Mouse (Mus musculus) CH12.LX (cell line): ENCODE results near the gene Pcca. TPM values are rescaled to one million over a fixed set of nuclear protein-coding genes. Genes with fewer than 3 reads are reported as not detected.

Source experiments
- DNase-seq: peaks from one replicate; pipeline ENCODE4 v3.0.0-alpha.2; 2013; ENCODE audit errors: extremely low read depth
- H3K27ac ChIP-seq: 2 replicates; pipeline ENCODE4 v1.5.1; 2012; ENCODE audit warnings: low read depth, mild to moderate bottlenecking, control low read depth, moderate library complexity; ENCODE audit not compliant: insufficient read depth
- H3K27me3 ChIP-seq: replicated peaks from 2 replicates; pipeline ENCODE3; 2012; ENCODE audit warnings: inconsistent platforms
- H3K36me3 ChIP-seq, 2 experiments: replicated peaks in 1 of 2; 2 replicates each; pipeline versions ENCODE3 to v1.6.1; 2012; ENCODE audit warnings: inconsistent platforms in 1 of 2, low read length in 1 of 2, mild to moderate bottlenecking in 1 of 2, mixed read lengths in 1 of 2, moderate library complexity in 1 of 2; ENCODE audit not compliant: control insufficient read depth in 1 of 2, insufficient read depth in 1 of 2
- H3K4me1 ChIP-seq, 2 experiments: 2 replicates each; pipeline ENCODE4 v1.6.1; 2012; ENCODE audit warnings: inconsistent platforms in 1 of 2, moderate library complexity in 1 of 2; ENCODE audit not compliant: insufficient read depth in 2 of 2, control insufficient read depth in 1 of 2
- H3K4me2 ChIP-seq: 2 replicates; pipeline ENCODE4 v1.6.1; 2012; ENCODE audit warnings: low read depth, mild to moderate bottlenecking, control low read depth; ENCODE audit not compliant: poor library complexity, insufficient read depth, severe bottlenecking
- H3K4me3 ChIP-seq, 3 experiments: fragments of 150-350 bp in 1 of 3; sonication (generic) in 1 of 3; replicated peaks in 1 of 3; 2 replicates each; pipeline versions ENCODE3 to v1.5.1; 2011 to 2012; ENCODE audit warnings: low read depth in 2 of 3, low read length in 2 of 3, mild to moderate bottlenecking in 2 of 3, moderate library complexity in 2 of 3, control low read depth in 1 of 3, improper control_type of control experiment in 1 of 3, inconsistent platforms in 1 of 3, mixed read lengths in 1 of 3; ENCODE audit not compliant: poor library complexity in 1 of 3
- H3K79me2 ChIP-seq: replicated peaks from 2 replicates; pipeline ENCODE4 v1.6.1; 2012; ENCODE audit warnings: mild to moderate bottlenecking, moderate library complexity; ENCODE audit not compliant: control insufficient read depth, poor library complexity, insufficient read depth, severe bottlenecking; ENCODE audit errors: extremely low read depth
- H3K9ac ChIP-seq: 2 replicates; pipeline ENCODE4 v1.6.1; 2012; ENCODE audit warnings: low read depth, mild to moderate bottlenecking, control low read depth, moderate library complexity; ENCODE audit not compliant: insufficient read depth
- H3K9me3 ChIP-seq: replicated peaks from 2 replicates; pipeline ENCODE3; 2012; ENCODE audit warnings: low read length, inconsistent platforms, mixed read lengths
- BHLHE40 ChIP-seq: IDR thresholded peaks from 2 replicates; pipeline ENCODE4 v1.6.1; 2011; ENCODE audit warnings: mild to moderate bottlenecking, low read depth, low read length, improper control_type of control experiment
- EP300 ChIP-seq: IDR thresholded peaks from 2 replicates; pipeline ENCODE4 v1.6.1; 2011; ENCODE audit warnings: low read length, improper control_type of control experiment
- GABPA ChIP-seq: IDR thresholded peaks from 2 replicates; pipeline ENCODE4 v1.6.1; 2012; ENCODE audit warnings: low read depth, low read length, improper control_type of control experiment, inconsistent platforms; ENCODE audit not compliant: insufficient replicate concordance
- HCFC1 ChIP-seq: IDR thresholded peaks from 2 replicates; pipeline ENCODE4 v1.6.1; 2012; ENCODE audit warnings: low read depth, mild to moderate bottlenecking, inconsistent platforms, low read length, improper control_type of control experiment
- JUND ChIP-seq: conservative IDR thresholded peaks from 2 replicates; pipeline ENCODE4 v1.6.1; 2011; ENCODE audit warnings: low read depth, low read length, improper control_type of control experiment
- MAFK ChIP-seq: IDR thresholded peaks from 2 replicates; pipeline ENCODE4 v1.6.1; 2011; ENCODE audit warnings: low read length, improper control_type of control experiment; ENCODE audit not compliant: insufficient replicate concordance
- MAZ ChIP-seq: IDR thresholded peaks from 2 replicates; pipeline ENCODE4 v1.6.1; 2012; ENCODE audit warnings: low read depth, mild to moderate bottlenecking, inconsistent platforms, low read length, improper control_type of control experiment, moderate library complexity
- MYC ChIP-seq: IDR thresholded peaks from 2 replicates; pipeline ENCODE4 v1.6.1; 2011; ENCODE audit warnings: low read depth, mild to moderate bottlenecking, improper control_type of control experiment, low read length
- NRF1 ChIP-seq: IDR thresholded peaks from 2 replicates; pipeline ENCODE4 v1.6.1; 2014; ENCODE audit warnings: low read depth, mild to moderate bottlenecking, inconsistent platforms, low read length, improper control_type of control experiment, moderate library complexity
- PAX5 ChIP-seq: IDR thresholded peaks from 2 replicates; pipeline ENCODE4 v1.6.1; 2012; ENCODE audit warnings: low read length, inconsistent platforms, mixed read lengths
- POLR2A ChIP-seq: IDR thresholded peaks from 2 replicates; pipeline ENCODE4 v1.6.1; 2011; ENCODE audit warnings: low read depth, mild to moderate bottlenecking, improper control_type of control experiment, low read length
- POLR2AphosphoS2 ChIP-seq: IDR thresholded peaks from 2 replicates; pipeline ENCODE4 v1.6.1; 2011; ENCODE audit warnings: low read depth, low read length, improper control_type of control experiment
- RAD21 ChIP-seq: IDR thresholded peaks from 2 replicates; pipeline ENCODE4 v1.6.1; 2011; ENCODE audit warnings: low read depth, mild to moderate bottlenecking, low read length, improper control_type of control experiment, moderate library complexity
- TBP ChIP-seq: conservative IDR thresholded peaks from 2 replicates; pipeline ENCODE4 v1.6.1; 2011; ENCODE audit warnings: low read depth, low read length, improper control_type of control experiment
- TCF12 ChIP-seq: IDR thresholded peaks from 2 replicates; pipeline ENCODE4 v1.6.1; 2014; ENCODE audit warnings: low read depth, mild to moderate bottlenecking, inconsistent platforms, low read length, improper control_type of control experiment
- UBTF ChIP-seq: IDR thresholded peaks from 2 replicates; pipeline ENCODE4 v1.6.1; 2012; ENCODE audit warnings: low read depth, mild to moderate bottlenecking, inconsistent platforms, low read length, improper control_type of control experiment, moderate library complexity
- USF1 ChIP-seq: IDR thresholded peaks from 2 replicates; pipeline ENCODE4 v1.6.1; 2014; ENCODE audit warnings: low read depth, mild to moderate bottlenecking, inconsistent platforms, low read length, improper control_type of control experiment
- USF2 ChIP-seq: conservative IDR thresholded peaks from 2 replicates; pipeline ENCODE4 v1.6.1; 2011; ENCODE audit warnings: low read depth, low read length, improper control_type of control experiment
- ZC3H11A ChIP-seq: IDR thresholded peaks from 2 replicates; pipeline ENCODE4 v1.6.1; 2012; ENCODE audit warnings: low read depth, mild to moderate bottlenecking, inconsistent platforms, low read length, improper control_type of control experiment
- ZKSCAN1 ChIP-seq: IDR thresholded peaks from 2 replicates; pipeline ENCODE4 v1.6.1; 2012; ENCODE audit warnings: low read depth, inconsistent platforms, low read length, improper control_type of control experiment, borderline replicate concordance
- dilution Hi-C: fragments of 300-500 bp; cut with MboI; formaldehyde crosslinking; loops from 2 replicates; pipeline ENCODE4 v1.14.3; 2020; ENCODE audit warnings: low sequenced_read_pairs; ENCODE audit not compliant: extremely low pct_unique_long_range_greater_than_20kb, extremely low pct_ligation_motif_present
- in situ Hi-C: fragments of 300-500 bp; cut with MboI; formaldehyde crosslinking; loops from 3 replicates; pipeline ENCODE4 v1.14.3; 2019; ENCODE audit warnings: low sequenced_read_pairs, low pct_ligation_motif_present, low pct_unique_long_range_greater_than_20kb, mixed read lengths
- polyA plus RNA-seq: library from polyadenylated mRNA; unstranded; fragments of >175 nt; gene quantifications from 2 replicates; pipeline ENCODE4 v1.2.1, GENCODE M21; 2012; ENCODE audit warnings: low read depth; ENCODE audit not compliant: insufficient read length
- total RNA-seq, 2 experiments: library from RNA; depleted of rRNA; stranded (reverse); fragments of 300-350 nt in 1 of 2; fragments of >200 nt in 1 of 2; gene quantifications; 2 replicates each; pipeline ENCODE4 v1.2.3; 2012 to 2014

Pcca gene
- total and polyA plus RNA-seq, 3 experiments = 11.2 to 39.0 (median 23.8) TPM

DNA sequence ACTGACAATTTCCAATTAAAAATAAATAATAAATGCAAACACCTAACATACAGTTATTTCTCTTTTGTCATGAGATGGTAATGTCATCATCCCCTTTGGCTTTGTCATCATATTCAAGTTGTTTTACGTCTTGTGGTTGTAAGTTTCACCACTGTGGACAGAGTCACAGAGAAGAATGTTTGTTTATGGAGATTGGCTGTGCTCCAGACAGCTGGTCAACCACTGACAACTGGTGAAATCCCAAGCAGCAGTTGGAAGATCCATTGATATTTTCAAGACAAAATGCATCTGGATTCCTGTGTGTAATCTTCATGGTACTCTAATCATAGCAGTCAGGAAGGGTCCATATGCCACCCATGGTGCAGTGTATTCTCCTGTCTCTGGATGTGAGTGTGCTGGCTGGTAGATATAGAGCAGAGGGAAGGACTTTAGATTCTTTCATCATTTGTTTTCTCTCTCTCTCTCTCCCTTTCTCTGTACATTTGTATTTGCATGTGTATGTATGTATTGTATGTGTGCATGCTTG is 20.6 kb upstream of the Pcca start:
- in situ Hi-C loops = loop anchor here (25.0 kb wide), 1 partner anchor 374 kb away; no protein-coding TSS in a partner anchor
- H3K9ac ChIP-seq = no peak overlapping the region

DNA sequence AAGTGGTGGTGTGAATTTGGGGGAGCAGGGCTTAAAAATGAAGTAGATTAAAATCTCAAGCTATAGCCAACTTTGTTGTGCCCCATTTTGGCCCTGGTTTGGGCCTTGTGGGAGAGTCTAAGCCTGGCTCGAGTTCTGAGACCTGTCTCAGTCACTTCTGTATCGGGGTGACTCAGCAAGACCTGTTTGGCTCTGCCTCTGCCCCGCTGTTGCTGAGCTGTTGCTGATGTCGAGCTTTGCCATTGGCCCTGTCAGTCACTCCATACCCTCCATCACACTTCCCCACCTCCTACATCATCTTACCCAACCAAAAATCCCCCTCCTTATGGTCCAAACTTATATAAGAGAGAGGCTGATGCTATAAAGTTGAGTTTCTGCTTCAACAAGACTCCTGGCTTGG is 5.6 kb upstream of the Pcca start:
- no peaks in the 10 kb centered on the region; a peak in 1 of 4 replicates for H3K4me1 ChIP-seq
- TF ChIP-seq MAFK = peak; percentile 71
- TF ChIP-seq ZC3H11A = no peak
- TF ChIP-seq RAD21 = no peak
- no peaks in the 10 kb centered on the region for H3K9me3 ChIP-seq
- in situ Hi-C loops (no loop called here), dilution Hi-C loops (no loop called here)
- no peak overlapping the region for H3K4me3 ChIP-seq
- H3K36me3 ChIP-seq = no peaks in the 10 kb centered on the region
- peak; percentile 45 for DNase-seq
- no peak overlapping the region for H3K4me2 ChIP-seq
- no peak overlapping the region for H3K27ac ChIP-seq
- no peak overlapping the region for H3K9ac ChIP-seq
- H3K79me2 ChIP-seq = no peaks in the 10 kb centered on the region
- H3K27me3 ChIP-seq = no peaks in the 10 kb centered on the region

More for the DNA sequence above, 20.6 kb upstream of the Pcca start:
- TF ChIP-seq POLR2AphosphoS2 (no peak), USF1 (no peak), USF2 (no peak), MYC (no peak), TCF12 (no peak), RAD21 (no peak), HCFC1 (no peak), UBTF (no peak), BHLHE40 (no peak), GABPA (no peak), EP300 (no peak), PAX5 (no peak)
- Histone ChIP-seq H3K27me3 (peaks cover 1% of the 10 kb centered on the region), H3K4me2 (no peak overlapping the region), H3K4me1 (no peaks in the 10 kb centered on the region), H3K79me2 (no peaks in the 10 kb centered on the region), H3K4me3 (no peak overlapping the region), H3K36me3 (no peaks in the 10 kb centered on the region), H3K27ac (no peak overlapping the region), H3K9me3 (no peaks in the 10 kb centered on the region)
- no peak for DNase-seq
- dilution Hi-C loops = no loop called here

DNA sequence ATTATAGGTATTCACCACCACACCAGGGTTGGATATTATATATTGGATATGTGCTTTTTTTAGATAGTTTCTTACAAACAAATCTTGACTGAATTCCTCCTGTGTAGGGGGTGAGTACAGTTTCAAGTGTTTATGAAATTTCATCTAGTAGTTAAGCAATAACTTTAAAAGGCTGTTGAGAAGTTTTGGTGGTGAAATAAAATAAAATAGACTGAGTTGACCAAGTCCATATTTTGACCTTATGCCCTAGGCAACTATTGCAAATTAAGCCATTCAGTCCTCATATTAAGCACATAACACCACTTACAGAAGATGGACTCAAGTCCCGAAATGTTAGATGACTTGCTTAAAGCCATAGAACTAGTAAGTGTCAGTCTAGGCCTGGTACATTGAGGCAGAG is 1.9 kb downstream of the Pcca start:
- dilution Hi-C loops = no loop called here

More for the DNA sequence above, 1.9 kb downstream of the Pcca start:
- DNase-seq = no peak
- TF ChIP-seq GABPA = no peak
- TF ChIP-seq JUND = no peak
- TF ChIP-seq MYC = no peak
- no peak for TF ChIP-seq ZKSCAN1
- no peak for TF ChIP-seq TBP
- TF ChIP-seq POLR2A = no peak
- TF ChIP-seq NRF1 = no peak
- no peak for TF ChIP-seq MAFK
- TF ChIP-seq HCFC1 = no peak
- no peak for TF ChIP-seq MAZ
- H3K27me3 ChIP-seq = no peaks in the 10 kb centered on the region
- H3K36me3 ChIP-seq = peaks cover 0 to 9% of the 10 kb centered on the region in 2 experiments
- H3K4me1 ChIP-seq = peaks cover 2 to 11% of the 10 kb centered on the region in 2 experiments; a peak in 3 of 4 replicates
- no peak overlapping the region for H3K4me3 ChIP-seq
- no peak overlapping the region for H3K27ac ChIP-seq
- in situ Hi-C loops = no loop called here
- no peak overlapping the region for H3K9ac ChIP-seq
- no peaks in the 10 kb centered on the region for H3K9me3 ChIP-seq
- H3K79me2 ChIP-seq = no peaks in the 10 kb centered on the region; the same call in 1 of the 2 replicates
- H3K4me2 ChIP-seq = no peak overlapping the region
